Mouse (Mus musculus): ENCODE measurements at regions not wholly inside any gene's neighbourhood (a gene's known extent, or its start where the extent isn't known, plus 50 kb on each side); places are given as distances from the start of the nearest gene placed in this dataset.

DNA sequence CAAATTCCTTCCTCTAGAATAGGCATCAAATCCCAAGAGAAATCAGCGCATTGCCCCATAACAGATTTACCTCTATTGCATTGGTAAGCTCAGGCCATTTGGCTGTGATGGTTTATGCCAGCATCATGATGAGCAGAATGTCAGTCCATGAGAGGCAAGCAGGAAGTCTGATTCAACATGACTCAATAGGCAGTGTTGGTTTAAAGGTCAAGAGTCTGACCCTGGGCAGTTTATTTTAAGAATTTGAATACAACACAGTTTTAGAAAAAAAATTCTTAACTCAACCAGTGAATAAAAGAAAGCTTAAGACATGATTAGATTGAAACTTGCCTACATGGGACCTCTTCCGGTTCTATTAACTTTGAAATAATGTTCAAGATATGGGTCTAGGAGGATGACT, 337.7 kb downstream of the Ppargc1a start:
- no peaks in the 10 kb centered on the region for H3K27me3 ChIP-seq (replicated peaks)
- no peak overlapping the region for H3K4me2 ChIP-seq (replicated peaks)
- no peak overlapping the region for H3K27ac ChIP-seq
- H3K9ac ChIP-seq, result no peak overlapping the region
- no peaks in the 10 kb centered on the region for H3K9me3 ChIP-seq
- 92% methylated on average over 2 of the region's 2 CpGs for whole genome bisulfite sequencing
- H3K4me1 ChIP-seq (replicated peaks), result no peaks in the 10 kb centered on the region
- H3K36me3 ChIP-seq, result no peaks in the 10 kb centered on the region
- ATAC-seq, result no peak
- no peak overlapping the region for H3K4me3 ChIP-seq (replicated peaks)

DNA sequence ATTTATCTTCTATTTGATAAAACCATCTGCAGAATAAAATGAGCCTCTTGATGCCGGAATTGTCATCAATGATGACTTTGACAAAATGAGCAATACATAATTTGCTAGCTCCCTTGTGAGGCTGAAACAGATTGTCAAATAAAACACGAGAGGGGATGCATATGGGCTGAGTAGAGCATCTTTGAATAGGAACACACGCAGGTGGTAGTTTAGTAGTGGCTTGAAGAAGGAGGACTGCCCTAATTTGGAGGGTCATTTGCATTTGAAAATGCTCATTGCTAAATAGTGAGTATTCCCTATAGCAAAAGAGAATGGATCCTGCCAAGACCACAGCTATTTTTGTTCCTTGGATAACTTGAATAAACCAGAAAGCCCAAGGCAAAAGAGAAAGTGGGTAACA, 339.5 kb downstream of the Ppargc1a start:
- Histone ChIP-seq H3K27me3 (replicated peaks) (no peaks in the 10 kb centered on the region), H3K4me2 (replicated peaks) (no peak overlapping the region), H3K36me3 (no peaks in the 10 kb centered on the region), H3K9ac (no peak overlapping the region), H3K4me1 (replicated peaks) (no peaks in the 10 kb centered on the region), H3K27ac (no peak overlapping the region), H3K9me3 (no peaks in the 10 kb centered on the region), H3K4me3 (replicated peaks) (no peak overlapping the region)
- no peak for ATAC-seq
- WGBS, result 85% methylated on average over 3 of the region's 3 CpGs

DNA sequence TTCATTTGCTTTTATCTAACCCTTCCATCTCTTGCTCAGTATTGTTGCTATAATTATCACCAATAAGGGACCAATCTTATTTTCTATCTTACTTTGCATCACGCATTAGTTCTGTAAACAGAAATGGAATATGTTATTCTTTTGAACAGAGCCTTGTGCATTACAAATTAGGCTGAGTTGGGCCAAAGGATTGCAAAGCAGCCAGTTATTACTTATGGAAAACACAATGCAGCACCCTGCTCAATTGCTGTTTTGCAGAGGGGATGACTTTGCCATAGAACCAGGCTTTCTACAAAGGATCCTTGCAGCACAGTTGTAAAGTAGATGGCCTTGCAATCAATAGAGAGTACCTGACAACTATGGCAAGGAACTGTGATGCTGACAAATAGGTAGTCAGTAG, 364.3 kb downstream of the Ppargc1a start:
- 72% methylated on average over 1 of the region's 1 CpGs for WGBS
- Histone ChIP-seq H3K9ac (no peak overlapping the region), H3K27ac (no peak overlapping the region), H3K4me3 (replicated peaks) (no peak overlapping the region), H3K27me3 (replicated peaks) (no peaks in the 10 kb centered on the region), H3K9me3 (no peaks in the 10 kb centered on the region), H3K36me3 (no peaks in the 10 kb centered on the region), H3K4me1 (replicated peaks) (no peaks in the 10 kb centered on the region), H3K4me2 (replicated peaks) (no peak overlapping the region)
- no peak for ATAC-seq

DNA sequence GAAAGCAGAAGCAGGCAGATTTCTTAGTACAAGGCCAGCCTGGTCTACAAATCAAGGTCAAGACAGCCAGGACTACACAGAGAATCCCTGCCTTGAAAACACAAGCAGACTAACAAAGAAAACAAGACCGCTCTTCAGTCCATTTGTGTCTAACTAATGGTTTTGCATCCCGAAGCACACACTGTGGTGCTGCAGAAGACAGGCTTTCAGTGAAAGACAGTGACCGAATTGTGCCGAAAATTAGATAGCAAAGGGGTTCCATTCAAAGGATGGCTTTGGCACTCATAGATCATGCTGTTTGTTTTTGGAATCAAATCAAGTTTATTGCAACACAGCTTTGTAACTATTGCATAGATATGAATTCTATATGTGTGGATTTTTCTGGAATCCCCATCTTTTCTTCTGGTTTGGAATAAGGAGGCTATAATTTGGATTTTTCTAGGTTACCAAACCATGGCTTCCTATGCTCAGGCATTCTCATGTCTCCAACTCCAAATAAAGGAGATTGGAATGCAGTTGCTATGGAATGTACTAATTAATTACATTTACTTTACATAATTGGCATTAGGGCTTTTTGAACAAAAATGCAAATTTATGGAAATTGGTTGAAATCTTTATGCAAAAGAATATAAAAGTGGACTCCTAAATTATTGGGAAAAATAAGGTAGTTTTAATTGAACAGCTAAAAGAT, 364.9 kb downstream of the Ppargc1a start:
- no peak overlapping the region for H3K9ac ChIP-seq
- WGBS, result 83% methylated on average over 4 of the region's 4 CpGs
- no peaks in the 10 kb centered on the region for H3K27me3 ChIP-seq (replicated peaks)
- no peak overlapping the region for H3K27ac ChIP-seq
- no peak for ATAC-seq
- no peaks in the 10 kb centered on the region for H3K36me3 ChIP-seq
- H3K4me3 ChIP-seq (replicated peaks), result no peak overlapping the region
- no peak overlapping the region for H3K4me2 ChIP-seq (replicated peaks)
- H3K4me1 ChIP-seq (replicated peaks), result no peaks in the 10 kb centered on the region
- no peaks in the 10 kb centered on the region for H3K9me3 ChIP-seq

DNA sequence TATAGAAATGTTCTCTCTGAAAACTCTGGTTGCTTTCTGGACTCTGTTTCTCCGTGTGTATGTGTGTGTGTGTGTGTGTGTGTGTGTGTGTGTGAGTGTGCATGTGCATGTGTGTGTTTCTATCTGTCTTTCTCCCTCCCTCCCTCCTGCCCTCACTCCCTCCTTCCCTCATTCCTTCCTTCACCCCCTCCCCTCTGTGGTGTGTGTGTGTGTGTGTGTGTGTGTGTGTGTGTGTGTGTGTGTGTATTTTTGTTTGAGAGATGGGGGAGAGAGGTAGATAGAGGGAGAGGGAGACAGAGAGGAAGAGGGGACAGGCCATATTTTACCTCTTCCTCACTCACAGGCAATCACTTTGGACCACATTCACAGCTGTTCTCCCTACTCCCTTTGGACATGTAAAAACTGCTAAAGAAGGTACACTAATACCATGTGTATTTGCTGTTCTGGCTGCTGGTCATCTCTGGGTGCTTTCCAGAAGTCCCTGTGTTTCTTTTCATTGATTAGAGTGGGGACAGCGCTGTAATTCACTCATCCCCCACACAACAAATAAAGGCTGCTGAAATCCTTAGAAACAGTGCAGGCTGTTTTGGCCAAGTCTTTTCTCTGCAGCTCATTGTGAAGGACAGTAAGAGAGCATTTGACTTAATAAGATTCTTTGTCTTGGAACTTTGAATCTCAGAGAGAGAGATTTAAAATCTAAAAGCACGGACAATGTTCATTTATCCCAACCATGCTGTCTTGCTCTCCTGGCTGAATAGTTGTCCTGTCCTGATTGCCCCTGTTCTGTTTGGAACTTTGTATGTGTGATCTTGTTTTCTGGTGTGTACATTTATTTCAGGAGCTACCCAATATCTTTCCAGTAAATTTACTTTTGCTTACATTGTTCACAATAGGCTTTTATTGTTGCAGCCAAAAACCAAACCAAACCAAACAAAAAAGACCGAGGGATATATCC, 370.9 kb downstream of the Ppargc1a start:
- H3K27me3 ChIP-seq (replicated peaks), result no peaks in the 10 kb centered on the region
- H3K27ac ChIP-seq, result no peak overlapping the region
- no peak overlapping the region for H3K4me2 ChIP-seq (replicated peaks)
- no peaks in the 10 kb centered on the region for H3K9me3 ChIP-seq
- WGBS, result 58% methylated on average over 4 of the region's 4 CpGs
- H3K9ac ChIP-seq, result no peak overlapping the region
- H3K4me1 ChIP-seq (replicated peaks), result no peaks in the 10 kb centered on the region
- H3K4me3 ChIP-seq (replicated peaks), result no peak overlapping the region
- ATAC-seq, result no peak
- H3K36me3 ChIP-seq, result no peaks in the 10 kb centered on the region

DNA sequence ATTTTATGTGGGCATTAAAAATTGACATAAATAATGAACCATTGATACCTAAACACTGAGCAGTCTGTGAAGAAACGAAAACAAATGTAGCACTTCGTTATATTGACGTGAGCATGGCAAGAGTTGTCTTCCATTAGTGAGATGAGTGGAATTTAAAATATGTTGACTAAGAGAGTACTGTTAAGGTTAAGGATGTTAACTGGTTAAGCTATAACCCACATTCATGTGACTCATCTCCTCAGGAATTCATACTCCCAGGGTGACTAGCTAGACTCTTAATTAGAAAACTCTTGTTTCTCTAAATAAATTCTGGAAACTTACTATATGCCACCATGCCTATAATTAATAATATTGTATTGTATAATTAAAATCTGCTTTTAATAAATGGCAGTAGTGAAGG, 376.9 kb downstream of the Ppargc1a start:
- no peaks in the 10 kb centered on the region for H3K4me1 ChIP-seq (replicated peaks)
- H3K27me3 ChIP-seq (replicated peaks), result no peaks in the 10 kb centered on the region
- H3K36me3 ChIP-seq, result no peaks in the 10 kb centered on the region
- H3K27ac ChIP-seq, result no peak overlapping the region
- H3K9ac ChIP-seq, result no peak overlapping the region
- no peak overlapping the region for H3K4me3 ChIP-seq (replicated peaks)
- H3K9me3 ChIP-seq, result no peaks in the 10 kb centered on the region
- 67% methylated on average over 3 of the region's 3 CpGs for WGBS
- H3K4me2 ChIP-seq (replicated peaks), result no peak overlapping the region
- no peak for ATAC-seq

DNA sequence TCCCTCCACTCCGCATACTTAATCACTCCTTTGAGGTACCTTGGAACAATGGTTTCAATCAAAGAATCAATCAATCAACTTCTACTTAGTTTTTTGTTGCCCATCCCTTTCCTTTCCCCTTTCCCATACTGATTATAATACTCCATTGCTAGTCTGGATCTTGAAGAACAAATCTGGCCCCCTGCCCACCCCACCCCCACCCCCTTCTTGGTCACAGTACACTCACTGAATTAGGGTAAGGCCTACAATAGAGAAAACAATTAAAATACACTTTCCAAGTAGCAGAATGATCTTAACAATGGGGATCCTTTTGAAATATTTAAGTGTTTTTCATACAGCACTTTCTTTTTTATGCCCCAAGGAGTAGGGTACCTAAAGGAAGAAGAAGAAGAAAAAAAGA, 397.7 kb downstream of the Ppargc1a start:
- 92% methylated on average over 1 of the region's 1 CpGs for WGBS
- no peaks in the 10 kb centered on the region for H3K9me3 ChIP-seq
- no peak overlapping the region for H3K4me3 ChIP-seq (replicated peaks)
- no peaks in the 10 kb centered on the region for H3K36me3 ChIP-seq
- no peak overlapping the region for H3K9ac ChIP-seq
- H3K4me1 ChIP-seq (replicated peaks), result no peaks in the 10 kb centered on the region
- no peaks in the 10 kb centered on the region for H3K27me3 ChIP-seq (replicated peaks)
- H3K4me2 ChIP-seq (replicated peaks), result no peak overlapping the region
- no peak overlapping the region for H3K27ac ChIP-seq
- no peak for ATAC-seq

DNA sequence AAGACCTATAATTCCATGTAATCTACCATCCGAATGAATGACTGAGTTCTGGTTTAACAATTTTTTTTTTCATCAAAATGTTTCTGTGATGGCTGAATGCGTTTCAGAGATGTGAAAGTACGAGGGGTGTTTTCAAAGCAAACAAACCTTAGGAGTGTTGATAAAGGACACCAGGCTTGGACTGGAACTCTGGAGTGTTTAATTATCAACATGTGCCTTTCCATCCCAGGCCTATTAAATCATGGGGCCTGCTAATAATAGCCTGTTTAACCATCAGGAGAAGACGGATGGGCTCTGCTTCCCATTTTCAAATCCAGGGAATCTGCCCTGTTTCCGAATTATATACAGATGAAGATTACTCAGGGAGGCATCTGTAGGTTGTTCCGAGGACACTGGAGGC, 399.3 kb downstream of the Ppargc1a start:
- H3K9me3 ChIP-seq, result no peaks in the 10 kb centered on the region
- no peak overlapping the region for H3K4me2 ChIP-seq (replicated peaks)
- H3K4me1 ChIP-seq (replicated peaks), result no peaks in the 10 kb centered on the region
- no peaks in the 10 kb centered on the region for H3K27me3 ChIP-seq (replicated peaks)
- 23% methylated on average over 6 of the region's 6 CpGs for WGBS
- no peak overlapping the region for H3K9ac ChIP-seq
- no peak overlapping the region for H3K27ac ChIP-seq
- no peaks in the 10 kb centered on the region for H3K36me3 ChIP-seq
- ATAC-seq, result no peak
- no peak overlapping the region for H3K4me3 ChIP-seq (replicated peaks)

DNA sequence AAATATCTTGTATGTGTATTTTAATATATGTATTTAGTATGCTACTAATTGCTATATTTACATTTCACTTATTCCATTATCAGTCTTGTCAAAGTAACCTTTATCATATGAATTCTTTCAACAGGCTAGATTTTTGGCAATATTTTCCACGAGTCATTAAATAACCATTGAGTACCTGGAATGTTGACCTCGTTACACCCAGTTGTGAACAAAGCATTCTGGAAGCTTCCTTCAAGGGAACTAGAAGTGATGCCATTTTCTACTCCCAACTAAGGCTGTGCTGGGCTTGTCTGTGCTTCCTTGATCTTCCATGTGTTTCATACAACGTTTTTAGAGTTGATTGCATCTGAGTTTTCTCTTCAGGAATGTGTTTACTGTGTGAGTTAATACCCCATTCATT, 410.6 kb downstream of the Ppargc1a start:
- H3K9ac ChIP-seq, result no peak overlapping the region
- no peaks in the 10 kb centered on the region for H3K9me3 ChIP-seq
- H3K4me3 ChIP-seq (replicated peaks), result no peak overlapping the region
- no peak overlapping the region for H3K27ac ChIP-seq
- no peak for ATAC-seq
- 49% methylated on average over 3 of the region's 3 CpGs for WGBS
- no peaks in the 10 kb centered on the region for H3K4me1 ChIP-seq (replicated peaks)
- H3K36me3 ChIP-seq, result no peaks in the 10 kb centered on the region
- no peak overlapping the region for H3K4me2 ChIP-seq (replicated peaks)
- no peaks in the 10 kb centered on the region for H3K27me3 ChIP-seq (replicated peaks)

DNA sequence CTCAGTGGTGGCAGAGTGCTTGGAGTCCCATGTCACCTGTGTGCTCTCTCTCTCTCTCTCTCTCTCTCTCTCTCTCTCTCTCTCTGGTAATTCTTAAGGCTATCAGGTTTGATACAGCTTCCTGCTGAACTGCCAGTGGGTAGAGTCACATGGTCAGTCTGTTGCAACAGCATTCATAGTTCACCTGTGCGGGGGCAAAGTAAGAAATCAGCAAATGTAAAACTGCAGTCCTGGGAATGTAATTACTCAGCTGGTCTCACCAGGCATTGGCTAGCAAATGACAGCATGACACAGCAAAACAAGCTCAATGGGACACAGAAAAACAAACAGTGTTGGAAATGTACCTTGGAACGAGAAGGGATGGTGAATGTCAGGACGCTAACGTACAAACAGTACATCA, 422.7 kb downstream of the Ppargc1a start:
- no peaks in the 10 kb centered on the region for H3K4me1 ChIP-seq (replicated peaks)
- no peaks in the 10 kb centered on the region for H3K9me3 ChIP-seq
- ATAC-seq, result peak; percentile 94
- WGBS, result 70% methylated on average over 4 of the region's 4 CpGs
- no peak overlapping the region for H3K4me3 ChIP-seq (replicated peaks)
- no peak overlapping the region for H3K9ac ChIP-seq
- H3K27me3 ChIP-seq (replicated peaks), result no peaks in the 10 kb centered on the region
- no peak overlapping the region for H3K4me2 ChIP-seq (replicated peaks)
- H3K36me3 ChIP-seq, result no peaks in the 10 kb centered on the region
- H3K27ac ChIP-seq, result no peak overlapping the region

DNA sequence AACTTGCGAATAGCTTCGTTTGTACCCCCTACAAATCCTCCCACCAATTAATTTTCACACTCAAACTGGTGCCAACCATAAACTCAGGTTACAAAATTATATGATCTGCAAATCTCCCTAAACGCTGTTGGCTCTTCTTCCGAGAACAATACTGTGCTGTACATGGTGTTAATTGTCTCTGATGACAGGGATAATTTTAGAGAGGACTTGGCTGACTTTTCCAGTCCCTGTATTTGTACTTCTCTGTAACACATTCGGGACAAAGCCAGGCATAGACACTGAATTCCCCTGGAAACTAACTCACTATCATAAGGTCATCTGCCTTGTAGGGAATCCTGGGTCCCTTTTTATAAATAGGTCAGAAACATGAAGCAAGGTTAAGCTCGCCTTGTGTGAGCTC, 442.4 kb downstream of the Ppargc1a start:
- no peaks in the 10 kb centered on the region for H3K36me3 ChIP-seq
- no peak overlapping the region for H3K4me2 ChIP-seq (replicated peaks)
- no peak overlapping the region for H3K27ac ChIP-seq
- no peaks in the 10 kb centered on the region for H3K27me3 ChIP-seq (replicated peaks)
- ATAC-seq, result no peak
- H3K9me3 ChIP-seq, result no peaks in the 10 kb centered on the region
- 81% methylated on average over 6 of the region's 6 CpGs for WGBS
- H3K9ac ChIP-seq, result no peak overlapping the region
- no peaks in the 10 kb centered on the region for H3K4me1 ChIP-seq (replicated peaks)
- no peak overlapping the region for H3K4me3 ChIP-seq (replicated peaks)

DNA sequence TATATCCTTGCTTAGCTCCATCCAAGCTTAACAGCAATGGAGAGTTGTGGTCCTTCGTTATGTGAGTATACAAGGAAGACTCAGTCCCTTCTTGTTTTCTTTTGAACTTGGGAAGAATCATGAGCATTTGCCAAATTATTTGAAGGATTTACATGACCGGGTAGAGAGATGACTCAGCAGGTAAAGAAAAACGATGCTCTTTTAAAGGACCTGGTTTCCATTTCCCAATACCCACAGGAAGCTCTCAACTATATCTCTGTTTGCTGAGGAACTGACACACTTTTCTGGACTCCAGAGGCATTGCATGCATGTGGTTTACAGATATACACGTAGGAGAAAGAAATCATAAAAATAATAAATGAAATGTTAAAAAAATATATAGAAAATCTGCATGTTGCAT, 457.5 kb downstream of the Ppargc1a start:
- no peak overlapping the region for H3K4me2 ChIP-seq (replicated peaks)
- H3K27ac ChIP-seq, result no peak overlapping the region
- no peak for ATAC-seq
- no peaks in the 10 kb centered on the region for H3K27me3 ChIP-seq (replicated peaks)
- no peak overlapping the region for H3K9ac ChIP-seq
- no peaks in the 10 kb centered on the region for H3K4me1 ChIP-seq (replicated peaks)
- no peak overlapping the region for H3K4me3 ChIP-seq (replicated peaks)
- H3K36me3 ChIP-seq, result no peaks in the 10 kb centered on the region
- 79% methylated on average over 4 of the region's 4 CpGs for WGBS
- no peaks in the 10 kb centered on the region for H3K9me3 ChIP-seq

DNA sequence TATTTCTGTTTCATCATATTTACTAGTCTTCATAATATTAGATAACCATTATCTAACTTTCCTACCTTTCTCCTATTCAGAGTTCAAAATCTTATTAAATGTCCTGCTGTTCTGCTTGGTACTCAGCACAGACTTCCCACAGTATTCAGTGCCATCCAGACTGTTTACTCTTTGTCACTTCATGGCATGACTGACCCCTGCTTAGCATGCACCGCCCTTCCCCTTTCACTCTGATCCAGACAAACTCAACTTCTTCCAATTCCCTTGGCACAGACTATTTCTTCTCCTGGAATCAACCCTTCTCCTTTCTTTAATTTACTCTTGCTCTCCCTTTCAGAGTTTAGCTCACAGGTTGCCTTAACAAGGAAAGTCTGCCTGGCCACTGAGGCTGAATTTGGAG, 458.8 kb downstream of the Ppargc1a start:
- 85% methylated on average over 1 of the region's 1 CpGs for WGBS
- Histone ChIP-seq H3K4me1 (replicated peaks) (no peaks in the 10 kb centered on the region), H3K4me3 (replicated peaks) (no peak overlapping the region), H3K27ac (no peak overlapping the region), H3K9ac (no peak overlapping the region), H3K4me2 (replicated peaks) (no peak overlapping the region), H3K27me3 (replicated peaks) (no peaks in the 10 kb centered on the region), H3K36me3 (no peaks in the 10 kb centered on the region), H3K9me3 (no peaks in the 10 kb centered on the region)
- ATAC-seq, result no peak
